Mouse (Mus musculus) olfactory bulb, adult 2 months (tissue): ENCODE measurements around the gene Gm8356. TPM values are rescaled to one million over a fixed set of nuclear protein-coding genes. Genes with fewer than 3 reads are reported as not detected.
"Not testable (repeated sequence)": the region's sequence is repeated elsewhere in the genome, so short reads cannot be mapped to it uniquely, and the experiment has no call there.

Experiments
- H3K27ac ChIP-seq: fragments of 200-500 bp; 2 replicates; pipeline ENCODE4 v1.5.1; 2012; ENCODE audit warnings: low read depth, low read length; ENCODE audit not compliant: insufficient read depth
- H3K4me1 ChIP-seq: fragments of 200-500 bp; 2 replicates; pipeline ENCODE4 v1.6.1; 2012; ENCODE audit warnings: low read length; ENCODE audit not compliant: control insufficient read depth, insufficient read depth
- H3K4me3 ChIP-seq: fragments of 200-500 bp; 2 replicates; pipeline ENCODE4 v1.5.1; 2012; ENCODE audit warnings: mild to moderate bottlenecking, low read depth, low read length, moderate library complexity; ENCODE audit not compliant: insufficient read depth
- WGBS: fragments of 180-500 bp; shearing (Covaris S2); methylation state at CpG from one replicate; pipeline ENCODE4 v1.1.7; 2018; 5-methylcytosine and 5-hydroxymethylcytosine counted together
- polyA plus RNA-seq: library from polyadenylated mRNA; stranded (reverse); fragments of >200 nt; gene quantifications from 2 replicates; pipeline ENCODE4 v1.2.4, GENCODE M21; 2012; ENCODE audit warnings: low replicate concordance; ENCODE audit not compliant: missing spikeins, insufficient read depth, insufficient read length

Gene Gm8356
- not detected in 2 replicates for polyA plus RNA-seq

DNA sequence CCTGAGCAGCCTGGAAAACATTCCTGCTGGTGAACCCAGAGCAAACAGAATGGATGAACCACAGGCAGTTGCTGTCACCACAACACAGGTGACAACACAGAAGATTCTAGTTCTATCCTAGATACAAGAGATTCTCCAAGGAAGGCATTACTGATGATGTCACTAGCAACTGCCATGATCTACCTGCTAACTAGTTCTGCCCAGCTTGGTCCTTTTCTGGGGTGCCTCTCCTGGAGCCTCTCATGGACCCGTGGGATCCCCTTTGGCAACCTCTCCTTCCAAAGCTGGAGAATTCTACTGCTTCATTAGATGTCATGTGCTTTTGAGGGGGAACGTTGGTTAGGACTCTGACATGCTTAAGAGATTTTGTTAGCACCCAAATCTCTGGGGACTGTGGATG is at the start of gene Gm8356:
Gm8356 (minus strand) TSS at position 101 of the 400 bp plus-strand sequence.
- not testable (repeated sequence) for H3K4me3 ChIP-seq, H3K27ac ChIP-seq, H3K4me1 ChIP-seq
- WGBS: 69% methylated on average over 1 of the region's 2 CpGs

DNA sequence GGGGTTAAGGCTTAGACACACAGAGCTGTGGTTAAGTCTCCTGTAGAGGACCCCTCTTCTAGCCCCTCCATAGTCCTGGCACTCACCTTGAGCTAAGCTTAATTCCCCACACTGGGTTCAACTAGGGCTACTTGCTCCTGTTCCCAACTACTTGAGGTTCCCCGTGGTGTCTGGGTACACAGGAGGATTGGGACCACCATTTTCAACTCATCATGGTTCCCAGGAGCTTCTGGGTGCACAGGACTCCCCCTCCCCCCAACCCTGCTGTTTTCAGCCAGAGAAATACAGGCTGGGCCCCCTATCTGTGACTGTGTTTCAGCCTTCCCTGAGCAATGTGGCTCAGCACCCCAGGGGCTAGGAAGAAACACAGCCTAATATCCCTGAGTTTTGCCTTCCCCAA is 50.8 kb downstream of the Gm8356 start:
- not testable (repeated sequence) for H3K27ac ChIP-seq, H3K4me1 ChIP-seq, H3K4me3 ChIP-seq
- 41% methylated on average over 1 of the region's 1 CpGs for WGBS

DNA sequence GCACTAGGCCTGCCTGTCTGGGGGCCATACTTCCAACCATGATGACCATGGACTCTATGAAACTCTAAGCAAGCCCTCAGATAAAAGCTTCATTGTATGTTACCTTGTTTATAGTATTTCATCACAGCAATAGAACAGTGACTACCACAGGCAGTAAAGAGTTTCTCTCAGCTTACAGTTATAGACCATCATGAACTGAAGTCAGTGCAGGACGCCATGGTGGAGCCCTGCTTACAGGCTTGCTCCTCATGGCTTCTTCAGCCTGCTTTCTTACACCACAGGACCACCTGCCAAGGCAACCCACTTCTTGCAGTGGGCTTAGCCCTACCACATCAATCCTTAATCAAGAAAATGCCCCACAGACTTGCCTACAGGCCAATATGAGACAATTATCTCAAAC is 51.5 kb downstream of the Gm8356 start:
- not testable (repeated sequence) for H3K4me1 ChIP-seq, H3K4me3 ChIP-seq, H3K27ac ChIP-seq
- WGBS: 44% methylated on average over 1 of the region's 1 CpGs

DNA sequence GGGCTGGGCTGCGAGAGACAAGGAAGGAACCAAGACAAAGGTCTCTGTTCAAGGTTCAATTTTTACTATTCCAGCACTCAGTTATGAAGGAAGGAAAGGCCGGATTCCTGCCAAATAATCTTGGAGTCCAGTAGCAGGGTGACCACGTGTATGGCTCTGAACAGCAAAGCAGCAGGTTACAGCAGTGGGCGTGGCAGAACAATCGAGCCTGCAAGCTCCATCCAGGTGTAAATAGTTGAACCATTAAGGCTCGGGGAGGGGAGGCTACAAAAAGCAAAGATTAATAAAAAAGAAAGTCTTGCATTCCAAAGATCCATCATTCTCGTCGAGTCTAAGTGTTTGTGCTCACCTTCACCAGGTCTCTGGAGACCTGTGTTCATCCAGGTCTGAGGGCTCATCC is 55.0 kb downstream of the Gm8356 start:
- H3K4me1 ChIP-seq, H3K27ac ChIP-seq, H3K4me3 ChIP-seq: not testable (repeated sequence)
- WGBS: 83% methylated on average over 8 of the region's 8 CpGs

Other genes starting within 250 kb of the Gm8356 start
- gene Gm21103, start 232.4 kb downstream of the Gm8356 start, polyA plus RNA-seq: not detected in 2 replicates
- not detected in 2 replicates for gene Gm3618, start 193.6 kb downstream of the Gm8356 start, polyA plus RNA-seq
- gene Gm16440, start 147.0 kb downstream of the Gm8356 start, polyA plus RNA-seq: not detected in 2 replicates
- not detected in 2 replicates for gene Gm3591, start 124.8 kb downstream of the Gm8356 start, polyA plus RNA-seq
- gene Gm3594, start 92.7 kb downstream of the Gm8356 start, polyA plus RNA-seq: not detected in 2 replicates
- not detected in 2 replicates for gene Gm3629, start 53.3 kb upstream of the Gm8356 start, polyA plus RNA-seq
- gene Gm3460, start 85.1 kb upstream of the Gm8356 start, polyA plus RNA-seq: not detected in 2 replicates
- not detected in 2 replicates for gene Gm10251, start 146.9 kb upstream of the Gm8356 start, polyA plus RNA-seq
- not detected in 2 replicates for gene Gm8050, start 183.0 kb upstream of the Gm8356 start, polyA plus RNA-seq
- not detected in 2 replicates for gene Gm3636, start 205.0 kb upstream of the Gm8356 start, polyA plus RNA-seq
- gene Gm8362, start 237.1 kb upstream of the Gm8356 start, polyA plus RNA-seq: not detected in 2 replicates